Mouse (Mus musculus) cerebellum, adult 9-10 months (tissue): ENCODE data around the gene Olfr1121.
"Not testable (repeated sequence)": the region's sequence is repeated elsewhere in the genome, so short reads cannot be mapped to it uniquely, and the experiment has no call there.

ENCODE experiments used
- DNase-seq: peaks from one replicate; pipeline ENCODE4 v3.0.0; 2022

Gene Olfr1121

DNA sequence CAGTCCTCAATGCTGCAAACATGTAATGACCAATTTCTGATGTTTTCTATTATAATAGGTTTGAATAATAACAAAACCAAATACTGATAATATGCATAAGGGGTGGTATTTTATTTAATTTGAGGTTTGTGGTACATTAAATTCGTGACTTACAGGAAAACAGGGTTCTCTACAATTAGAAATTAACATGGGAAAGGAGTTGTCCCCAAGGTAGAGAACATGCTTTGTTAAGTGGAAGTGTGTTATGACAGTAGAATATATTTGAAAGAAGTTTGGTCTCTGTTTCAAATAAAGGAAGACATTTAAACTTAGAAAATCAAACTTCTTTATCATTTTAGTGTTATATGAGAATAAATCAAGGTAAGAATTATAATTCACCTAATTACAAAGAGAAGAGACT lies at the start of gene Olfr1121:
Gene Olfr1121 (plus strand): TSS at position 301 of the 400 bp plus-strand sequence.
- DNase-seq, result no peak

DNA sequence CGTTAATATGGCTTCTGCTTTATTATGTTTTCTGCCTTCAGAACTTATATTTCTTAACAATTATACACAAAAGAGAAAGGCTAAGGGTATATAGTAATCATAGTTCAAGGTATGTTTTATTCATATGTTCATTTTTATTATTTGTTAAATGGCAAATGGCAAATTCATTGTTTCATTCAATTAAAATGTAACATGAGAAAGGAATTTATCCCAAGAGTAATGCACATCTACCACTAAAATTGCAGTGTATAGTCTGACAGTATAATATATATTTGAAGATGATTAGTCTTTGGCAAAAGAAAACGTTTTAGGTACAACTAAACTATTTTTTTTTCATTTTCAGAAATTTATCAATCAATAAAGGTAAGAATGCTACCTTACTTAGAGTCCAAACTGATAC lies 15.2 kb upstream of the Olfr1121 start, which contains the start of gene Olfr1120:
Gene Olfr1120 (plus strand): TSS at position 301 of the 400 bp plus-strand sequence.
- DNase-seq, result no peak

DNA sequence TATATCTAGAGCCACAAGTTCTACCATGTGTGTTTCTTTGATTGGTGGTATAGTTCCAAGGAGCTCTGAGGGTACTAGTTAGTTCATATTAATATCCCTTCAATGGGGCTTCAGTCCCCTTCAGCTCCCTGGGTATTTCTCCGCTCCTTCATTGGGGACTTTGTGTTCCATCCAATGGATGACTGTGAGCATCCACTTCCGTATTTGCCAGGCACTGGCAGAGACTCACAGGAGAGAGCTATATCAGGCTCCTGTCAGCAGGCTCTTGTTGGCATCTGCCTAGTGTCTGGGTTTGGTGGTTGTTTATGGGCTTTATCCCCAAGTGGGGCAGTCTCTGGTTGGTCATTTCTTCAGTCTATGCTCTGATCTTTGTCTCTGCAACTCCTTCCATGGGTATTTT lies 9.6 kb upstream of the Olfr1121 start:
- DNase-seq, result not testable (repeated sequence)

DNA sequence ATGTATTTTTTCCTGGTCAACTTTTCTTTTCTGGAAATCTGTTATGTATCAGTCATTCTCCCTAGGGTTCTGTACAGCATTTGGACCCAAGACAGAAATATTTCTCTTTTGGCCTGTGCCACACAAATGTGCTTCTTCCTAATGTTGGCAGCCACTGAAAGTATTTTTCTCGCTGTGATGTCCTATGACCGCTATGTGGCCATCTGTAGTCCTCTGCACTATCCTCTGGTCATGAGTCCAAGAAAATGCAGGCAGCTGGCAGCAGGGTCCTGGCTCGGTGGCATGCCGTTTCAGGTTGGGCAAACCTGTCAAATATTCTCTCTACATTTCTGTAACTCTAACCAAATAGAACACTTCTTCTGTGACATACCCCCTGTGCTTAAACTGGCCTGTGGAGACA lies 2.0 kb downstream of the Olfr1121 start:
- DNase-seq, result peak; percentile 79

DNA sequence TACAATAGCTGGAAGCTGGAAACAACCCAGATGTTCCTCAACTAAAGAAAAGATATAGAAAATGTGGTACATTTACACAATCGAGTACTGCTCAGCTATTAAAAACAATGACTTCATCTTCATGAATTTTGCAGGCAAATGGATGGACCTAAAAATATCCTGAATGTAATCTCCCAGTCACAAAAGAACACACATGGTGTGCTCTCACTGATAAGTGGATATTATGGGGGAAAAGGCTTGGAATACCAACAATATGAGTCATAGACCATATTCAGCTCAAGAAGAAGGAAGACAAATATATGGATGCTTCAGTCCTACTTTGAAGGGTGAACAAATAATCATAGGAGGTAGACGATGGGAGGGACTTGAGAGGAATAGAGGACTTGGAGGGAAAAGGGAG lies 14.2 kb downstream of the Olfr1121 start:
- no peak for DNase-seq

DNA sequence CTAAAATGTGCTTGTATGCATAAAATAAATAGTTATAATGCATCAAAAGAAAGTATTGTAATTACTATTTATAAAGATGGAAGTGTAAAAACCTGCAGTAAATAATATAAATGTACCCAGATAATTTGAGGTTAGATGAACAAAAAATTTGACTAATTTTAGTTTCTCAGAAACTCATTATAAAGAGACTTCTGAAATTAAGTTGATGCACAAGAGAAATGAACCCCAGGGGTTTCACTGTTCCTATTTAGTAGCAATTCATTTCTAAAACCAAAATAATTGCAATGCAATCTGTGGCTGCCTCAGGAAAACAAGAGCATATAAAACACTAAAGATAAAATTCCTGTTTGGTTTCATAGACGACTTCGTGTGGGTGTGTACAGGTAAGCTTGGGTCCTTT lies 15.9 kb downstream of the Olfr1121 start, which contains the start of gene Olfr1122:
Gene Olfr1122 (plus strand): TSS at position 301 of the 400 bp plus-strand sequence.
- no peak for DNase-seq

DNA sequence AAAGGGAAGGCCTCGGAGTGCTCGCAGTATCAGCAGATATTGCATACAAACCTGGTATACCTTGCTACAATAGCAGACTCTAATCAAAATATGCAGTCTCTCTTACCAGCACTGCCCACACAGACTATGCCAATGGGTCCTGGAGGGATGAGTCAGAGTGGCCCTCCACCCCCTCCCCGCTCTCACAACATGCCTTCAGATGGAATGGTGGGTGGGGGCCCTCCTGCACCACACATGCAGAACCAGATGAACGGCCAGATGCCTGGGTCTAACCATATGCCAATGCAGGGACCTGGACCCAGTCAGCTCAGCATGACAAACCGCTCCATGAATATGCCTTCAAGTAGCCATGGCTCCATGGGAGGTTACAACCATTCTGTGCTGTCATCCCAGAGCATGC lies 23.9 kb downstream of the Olfr1121 start:
- DNase-seq, result not testable (repeated sequence)

DNA sequence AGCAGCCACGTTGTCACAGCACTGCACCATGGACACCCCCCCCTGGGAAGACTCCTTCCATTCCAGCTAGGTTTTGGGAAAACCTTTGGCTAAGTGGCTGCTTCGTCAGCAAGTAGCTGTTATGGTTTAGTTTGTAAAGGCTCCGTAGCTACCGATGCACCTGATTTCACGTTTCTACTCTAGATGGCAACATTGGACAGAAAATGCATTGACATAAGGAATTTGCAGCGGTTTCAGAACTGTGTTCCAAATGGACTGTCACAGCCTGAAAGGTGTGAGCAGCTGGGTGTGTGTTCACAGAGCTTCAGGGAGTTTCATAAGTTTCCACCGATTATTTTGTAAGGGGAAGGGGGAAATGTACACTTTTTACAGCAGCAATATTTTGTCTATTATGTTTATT lies 25.0 kb downstream of the Olfr1121 start:
- not testable (repeated sequence) for DNase-seq

DNA sequence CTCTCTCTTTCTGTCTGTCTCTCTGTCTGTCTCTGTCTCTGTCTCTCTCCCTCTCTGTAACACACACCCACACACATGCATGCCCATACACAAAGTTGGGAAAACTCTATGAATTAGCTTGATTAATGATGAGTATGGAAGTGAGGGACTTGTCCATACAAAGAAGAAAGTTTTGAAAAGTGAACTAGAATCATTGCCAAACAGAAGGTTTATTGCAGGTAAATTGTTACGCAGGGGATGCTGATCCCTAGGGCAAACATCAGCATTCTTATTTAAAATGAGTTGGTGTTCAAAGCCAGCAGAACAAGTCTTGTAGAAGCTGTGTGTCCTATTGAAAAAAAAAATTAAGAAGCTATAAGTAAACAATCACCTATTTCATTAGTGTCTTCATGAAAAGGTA lies 46.6 kb downstream of the Olfr1121 start, which contains the start of gene Olfr1123:
Gene Olfr1123 (plus strand): TSS at position 301 of the 400 bp plus-strand sequence.
- no peak for DNase-seq
